Comparison of ENCODE assay signal across 10 mouse cellular contexts in genomic region chr8:72413839-72414238, GRCm38 (mm10). TPM values are rescaled to one million over a fixed set of nuclear protein-coding genes. Genes with fewer than 3 reads are reported as not detected.
DNase-seq lines count a peak whose midpoint lies in the region; ATAC-seq and TF ChIP-seq lines count a peak whose summit lies in the region.
"Had no signal": no experiment of that assay in that cellular context is flagged by ENCODE, and none has a peak within 500 bp of the region (broad histone marks: within the 10 kb centered on the region; RNA-seq: fewer than 3 reads in every experiment).

No protein-coding gene starts in this region.

- ATAC-seq in erythroblast, adult 5-6 weeks (replicated peaks; ENCODE audit: low FRiP score, poor library complexity, severe bottlenecking), result peak; percentile 89
- peak; percentile 97 for ATAC-seq in liver, embryonic 14.5 days (ENCODE audit: insufficient read depth)
- peak; percentile 74 for ATAC-seq in stomach, embryonic 16.5 days (ENCODE audit: insufficient read depth, low FRiP score)
- no peak for ATAC-seq in inflammation-experienced regulatory T-cells, adult 6 months

- no peaks in the 10 kb centered on the region for H3K27me3 ChIP-seq in liver, embryonic 14.5 days (ENCODE audit: control insufficient read depth, insufficient read depth, low read length)
- H3K27me3 ChIP-seq in stomach, embryonic 16.5 days (ENCODE audit: control insufficient read depth, insufficient read depth, low read length), result no peaks in the 10 kb centered on the region
- H3K27me3 ChIP-seq: heart, embryonic 15.5 days had no signal

- peak overlapping the region; percentile 84 for H3K27ac ChIP-seq in liver, embryonic 14.5 days
- peak overlapping the region; percentile 70 for H3K27ac ChIP-seq in stomach, embryonic 16.5 days (ENCODE audit: low read length)
- H3K27ac ChIP-seq: heart, embryonic 15.5 days; layer of hippocampus, adult 2 months had no signal

- H3K4me2 ChIP-seq in liver, embryonic 14.5 days (ENCODE audit: low read depth), result peak overlapping the region; percentile 64
- no peak overlapping the region for H3K4me2 ChIP-seq in stomach, embryonic 16.5 days (ENCODE audit: low read depth, low read length)
- H3K4me2 ChIP-seq: heart, embryonic 15.5 days had no signal

- peak overlapping the region; percentile 13 to 22 for H3K4me3 ChIP-seq in liver, embryonic 14.5 days (ENCODE audit: insufficient read depth in 1 of 2, low read depth in 2 of 2, low read length in 2 of 2)
- no peak overlapping the region for H3K4me3 ChIP-seq in stomach, embryonic 16.5 days (replicated peaks; ENCODE audit: low read length)
- H3K4me3 ChIP-seq: heart, embryonic 15.5 days; layer of hippocampus, adult 2 months had no signal

- H3K9ac ChIP-seq in liver, embryonic 14.5 days (replicated peaks), result peak overlapping the region; percentile 54
- H3K9ac ChIP-seq in stomach, embryonic 16.5 days (ENCODE audit: low read length), result no peak overlapping the region; the same call in 1 of the 2 replicates
- H3K9ac ChIP-seq: heart, embryonic 15.5 days had no signal

- H3K4me1 ChIP-seq in liver, embryonic 14.5 days (replicated peaks; ENCODE audit: control insufficient read depth in 2 of 2, insufficient read depth in 2 of 2, low read length in 1 of 2), result peaks cover 59 to 87% of the 10 kb centered on the region in 2 experiments
- H3K4me1 ChIP-seq in stomach, embryonic 16.5 days (ENCODE audit: control insufficient read depth, insufficient read depth, low read length), result peaks cover 43% of the 10 kb centered on the region

- peak; percentile 75 for TF ChIP-seq EP300 in liver, embryonic 14.5 days (IDR thresholded peaks at IDR 0.05; ENCODE audit: low read depth)

- H3K36me3 ChIP-seq in liver, embryonic 14.5 days (replicated peaks; ENCODE audit: control insufficient read depth, insufficient read depth, low read depth), result no peaks in the 10 kb centered on the region
- no peaks in the 10 kb centered on the region for H3K36me3 ChIP-seq in stomach, embryonic 16.5 days (ENCODE audit: control insufficient read depth, insufficient read depth, low read length)
- H3K36me3 ChIP-seq: heart, embryonic 15.5 days had no signal

- peak; percentile 12 for DNase-seq in lung, postnatal 36 days
- DNase-seq in lung, postnatal 4 days, result no peak
- peak; percentile 90 to 91 (median 91) for DNase-seq in liver, embryonic 14.5 days (ENCODE audit: low read depth in 3 of 3, low spot score in 3 of 3)
- no peak for DNase-seq in B cell, adult 2 months
- DNase-seq: cerebellum, adult 11-12 months had no signal

- peak; percentile 83 for TF ChIP-seq CTCF in liver, embryonic 14.5 days (IDR thresholded peaks at IDR 0.05; ENCODE audit: low read depth)

- H3K9me3 ChIP-seq in liver, embryonic 14.5 days (ENCODE audit: control insufficient read depth, low read length), result no peaks in the 10 kb centered on the region
- H3K9me3 ChIP-seq in stomach, embryonic 16.5 days (replicated peaks; ENCODE audit: control insufficient read depth, low read length), result no peaks in the 10 kb centered on the region
- H3K9me3 ChIP-seq: heart, embryonic 15.5 days had no signal

- WGBS in liver, embryonic 14.5 days (ENCODE audit: insufficient replicate concordance), result 10% methylated on average over 7 of the region's 7 CpGs
- 78% methylated on average over 7 of the region's 7 CpGs for WGBS in stomach, embryonic 16.5 days

RNA-seq across cellular contexts. Expression of gene Eps15l1, which starts 7.4 kb away (rescaled TPM):
- total RNA-seq in erythroblast, adult 5-6 weeks (2015; ENCODE audit: low replicate concordance), result 59.4 and 72.1 TPM in 2 replicates
- total RNA-seq in erythroblast, adult 5-6 weeks (2017; ENCODE audit: low replicate concordance), result 51.5 and 52.3 TPM in 2 replicates
- polyA plus RNA-seq in liver, embryonic 14.5 days (2012; rRNA removed), result 19.6 and 21.1 TPM in 2 replicates
- 16.9 and 17.7 TPM in 2 replicates for polyA plus RNA-seq in liver, embryonic 14.5 days (2014; fragmentation: Nextera tagmentation; extraction: Ambion mirVana)
- polyA plus RNA-seq in stomach, embryonic 16.5 days (2015; fragmentation: Nextera tagmentation; extraction: Ambion mirVana), result 52.6 and 54.2 TPM in 2 replicates
- polyA plus RNA-seq in inflammation-experienced regulatory T-cells, adult 6 months (2017; shearing (Covaris generic)), result 10 to 100 TPM; 45.6 to 60.7 (median 51.1) TPM

RNA-seq across cellular contexts. Expression of gene Calr3, which starts 29.8 kb away (rescaled TPM):
- not detected in 2 replicates for total RNA-seq in erythroblast, adult 5-6 weeks (2015; ENCODE audit: low replicate concordance)
- total RNA-seq in erythroblast, adult 5-6 weeks (2017; ENCODE audit: low replicate concordance), result 0.77 TPM in 1 of 2 replicates, not detected in the other
- 0.09 and 0.21 TPM in 2 replicates for polyA plus RNA-seq in liver, embryonic 14.5 days (2012; rRNA removed)
- 0.53 and 0.83 TPM in 2 replicates for polyA plus RNA-seq in liver, embryonic 14.5 days (2014; fragmentation: Nextera tagmentation; extraction: Ambion mirVana)
- 3.7 and 4.7 TPM in 2 replicates for polyA plus RNA-seq in stomach, embryonic 16.5 days (2015; fragmentation: Nextera tagmentation; extraction: Ambion mirVana)
- under 1 TPM; 0.20 to 0.59 (median 0.31) TPM for polyA plus RNA-seq in inflammation-experienced regulatory T-cells, adult 6 months (2017; shearing (Covaris generic))

RNA-seq across cellular contexts. Expression of gene 1700030K09Rik, which starts 29.8 kb away (rescaled TPM):
- 0.38 and 0.63 TPM in 2 replicates for total RNA-seq in erythroblast, adult 5-6 weeks (2015; ENCODE audit: low replicate concordance)
- 0.60 and 2.4 TPM in 2 replicates for total RNA-seq in erythroblast, adult 5-6 weeks (2017; ENCODE audit: low replicate concordance)
- 1.8 and 3.2 TPM in 2 replicates for polyA plus RNA-seq in liver, embryonic 14.5 days (2012; rRNA removed)
- polyA plus RNA-seq in liver, embryonic 14.5 days (2014; fragmentation: Nextera tagmentation; extraction: Ambion mirVana), result 2.2 and 2.4 TPM in 2 replicates
- 13.5 and 13.7 TPM in 2 replicates for polyA plus RNA-seq in stomach, embryonic 16.5 days (2015; fragmentation: Nextera tagmentation; extraction: Ambion mirVana)
- 1 to 10 TPM; 4.3 to 7.1 (median 6.4) TPM for polyA plus RNA-seq in inflammation-experienced regulatory T-cells, adult 6 months (2017; shearing (Covaris generic))

Comparison
In these comparisons a context has a peak if more than half of its experiments do, and no peak if none do; other contexts are left out.
1. DNase-seq: peak in lung, postnatal 36 days (single experiment) and liver, embryonic 14.5 days (3 of 3); none in lung, postnatal 4 days (0 of 2) and B cell, adult 2 months (0 of 2).